Mouse (Mus musculus) stomach, adult 2 months (tissue): Measurements from ENCODE around the gene Fam83c. TPM values are rescaled to one million over a fixed set of nuclear protein-coding genes. Genes with fewer than 3 reads are reported as not detected.

ENCODE experiments used
- polyA plus RNA-seq: library from polyadenylated mRNA; depleted of rRNA; stranded (reverse); fragments of >200 nt; gene quantifications from 2 replicates; pipeline ENCODE4 v1.2.3, GENCODE M21; 2012; rRNA removed

The Fam83c gene
- 8.5 and 10.6 TPM in 2 replicates for polyA plus RNA-seq

DNA sequence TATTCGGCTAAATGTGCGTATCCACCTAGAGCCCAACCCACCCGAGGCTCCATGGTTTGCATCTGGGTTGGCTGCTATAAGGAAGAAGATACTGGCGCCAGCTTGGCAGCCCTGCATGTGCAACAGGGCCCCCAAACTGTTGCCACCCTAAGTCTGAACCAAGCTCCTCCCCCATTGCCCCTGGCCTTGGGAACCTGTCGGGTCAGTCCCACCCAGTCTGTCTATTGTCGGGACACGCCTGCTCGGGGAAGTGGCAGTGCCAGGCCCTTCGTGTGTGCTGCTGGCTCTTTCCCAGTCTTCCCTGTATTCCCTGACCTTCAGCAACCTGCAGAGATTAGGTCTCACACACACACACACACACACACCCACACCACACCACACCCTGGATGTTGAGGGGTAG lies at the start of gene Fam83c:
Fam83c (minus strand) TSS at position 123 of the 400 bp plus-strand sequence.

DNA sequence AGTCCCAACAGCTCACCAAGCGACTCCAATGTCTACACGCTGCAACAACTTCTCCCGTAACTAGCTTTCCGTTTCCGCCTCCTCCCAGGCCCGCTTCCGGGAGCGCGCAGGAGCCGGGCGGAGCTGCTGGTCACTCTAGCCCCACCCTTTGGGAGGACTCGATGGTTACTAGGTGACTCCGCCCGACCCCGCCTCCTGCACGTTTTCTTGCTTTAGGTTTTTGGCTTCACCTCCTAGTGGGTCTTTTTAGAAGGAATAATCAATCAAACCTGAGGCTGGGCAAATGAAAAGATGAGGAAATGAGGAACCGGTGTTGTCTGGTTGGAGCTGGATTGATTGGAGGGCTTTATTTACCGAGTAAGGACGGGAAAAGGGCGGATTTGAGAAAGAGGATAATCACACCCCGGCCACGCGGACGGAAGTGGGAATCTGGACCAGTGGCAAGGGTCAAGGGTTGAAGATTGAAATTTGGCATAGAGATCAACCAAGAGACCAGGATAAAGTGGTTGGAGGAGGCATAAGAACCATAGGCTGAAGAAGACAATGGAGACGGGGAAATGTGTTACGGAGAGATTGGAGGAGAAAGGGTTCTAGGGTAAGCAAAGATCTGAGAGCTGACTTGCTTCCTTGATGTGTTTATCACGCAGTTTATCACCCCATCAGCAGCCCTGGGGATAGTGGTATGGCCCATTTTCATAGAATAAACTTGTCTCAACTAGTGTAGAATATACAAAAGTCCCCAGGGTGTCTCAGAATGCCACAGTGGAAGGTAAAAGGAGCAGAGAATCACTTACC lies 7.8 kb downstream of the Fam83c start, which contains the start of gene Eif6:
Eif6 (minus strand) TSS at position 296 of the 795 bp plus-strand sequence.

DNA sequence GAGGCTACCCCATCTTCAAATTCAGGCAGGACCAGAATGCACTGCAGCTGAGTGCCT lies 15.4 kb downstream of the Fam83c start, which contains the start of gene BC029722:
BC029722 (minus strand) TSS at position 35 of the 57 bp plus-strand sequence.

Other genes starting within 250 kb of the Fam83c start
- gene Gss, start 242.0 kb downstream of the Fam83c start, polyA plus RNA-seq, result 59.0 and 67.1 TPM in 2 replicates
- 0.02 TPM in 1 of 2 replicates, not detected in the other for gene Myh7b, start 223.6 kb downstream of the Fam83c start, polyA plus RNA-seq
- 72.7 and 87.2 TPM in 2 replicates for gene Trpc4ap, start 142.5 kb downstream of the Fam83c start, polyA plus RNA-seq
- 42.9 and 44.4 TPM in 2 replicates for gene Edem2, start 105.4 kb downstream of the Fam83c start, polyA plus RNA-seq
- gene Gm17581, start 99.0 kb downstream of the Fam83c start, polyA plus RNA-seq, result not detected in 2 replicates
- gene Procr, start 83.7 kb downstream of the Fam83c start, polyA plus RNA-seq, result 6.5 and 8.9 TPM in 2 replicates
- gene Mmp24, start 59.5 kb downstream of the Fam83c start, polyA plus RNA-seq, result 0.22 TPM in 2 replicates
- gene BC029722, start 15.4 kb downstream of the Fam83c start, polyA plus RNA-seq, result 39.1 and 88.0 TPM in 2 replicates
- 175 and 188 TPM in 2 replicates for gene Eif6, start 7.9 kb downstream of the Fam83c start, polyA plus RNA-seq
- gene Uqcc1, start 95.5 kb upstream of the Fam83c start, polyA plus RNA-seq, result 4.6 and 7.1 TPM in 2 replicates
- not detected in 2 replicates for gene Gm15557, start 105.9 kb upstream of the Fam83c start, polyA plus RNA-seq
- 0.39 and 0.54 TPM in 2 replicates for gene Gdf5, start 110.5 kb upstream of the Fam83c start, polyA plus RNA-seq
- gene Cep250, start 121.6 kb upstream of the Fam83c start, polyA plus RNA-seq, result 1.7 and 1.9 TPM in 2 replicates
- 0.34 and 0.77 TPM in 2 replicates for gene 6430550D23Rik, start 173.1 kb upstream of the Fam83c start, polyA plus RNA-seq
- gene Ergic3, start 173.2 kb upstream of the Fam83c start, polyA plus RNA-seq, result 112 and 123 TPM in 2 replicates
- gene Fer1l4, start 218.1 kb upstream of the Fam83c start, polyA plus RNA-seq, result 52.4 and 63.6 TPM in 2 replicates
- 2.2 and 2.8 TPM in 2 replicates for gene Spag4, start 230.3 kb upstream of the Fam83c start, polyA plus RNA-seq